Mouse (Mus musculus) megakaryocyte, embryonic 14.5 days (primary cell): ENCODE data around the gene Col25a1. TPM values are rescaled to one million over a fixed set of nuclear protein-coding genes. Genes with fewer than 3 reads are reported as not detected.

Experiments used
- H3K27me3 ChIP-seq: replicated peaks from 2 replicates; pipeline ENCODE3; 2012; ENCODE audit warnings: inconsistent platforms
- H3K36me3 ChIP-seq: replicated peaks from 2 replicates; pipeline ENCODE3; 2012; ENCODE audit warnings: low read length, inconsistent platforms, mixed read lengths
- H3K4me1 ChIP-seq: 2 replicates; pipeline ENCODE4 v1.6.1; 2012; ENCODE audit warnings: inconsistent platforms
- H3K4me3 ChIP-seq: replicated peaks from 2 replicates; pipeline ENCODE3; 2012; ENCODE audit warnings: moderate library complexity, mild to moderate bottlenecking, inconsistent platforms
- H3K9me3 ChIP-seq: 2 replicates; pipeline ENCODE4 v1.6.1; 2012; ENCODE audit warnings: inconsistent platforms
- FLI1 ChIP-seq: IDR thresholded peaks from 2 replicates; pipeline ENCODE4 v1.6.1; 2012; ENCODE audit warnings: low read length, inconsistent platforms, mixed read lengths
- GATA1 ChIP-seq: IDR thresholded peaks from 3 replicates; pipeline ENCODE4 v1.6.1; 2012; ENCODE audit warnings: mixed read lengths, low read length, inconsistent platforms, borderline replicate concordance
- polyA plus RNA-seq: library from polyadenylated mRNA; stranded (reverse); fragments of >175 nt; gene quantifications from 2 replicates; pipeline ENCODE4 v1.2.3, GENCODE M21; 2012; ENCODE audit warnings: low replicate concordance; ENCODE audit not compliant: insufficient read depth

Gene Col25a1
- polyA plus RNA-seq, 1 experiment = 0.06 TPM

DNA sequence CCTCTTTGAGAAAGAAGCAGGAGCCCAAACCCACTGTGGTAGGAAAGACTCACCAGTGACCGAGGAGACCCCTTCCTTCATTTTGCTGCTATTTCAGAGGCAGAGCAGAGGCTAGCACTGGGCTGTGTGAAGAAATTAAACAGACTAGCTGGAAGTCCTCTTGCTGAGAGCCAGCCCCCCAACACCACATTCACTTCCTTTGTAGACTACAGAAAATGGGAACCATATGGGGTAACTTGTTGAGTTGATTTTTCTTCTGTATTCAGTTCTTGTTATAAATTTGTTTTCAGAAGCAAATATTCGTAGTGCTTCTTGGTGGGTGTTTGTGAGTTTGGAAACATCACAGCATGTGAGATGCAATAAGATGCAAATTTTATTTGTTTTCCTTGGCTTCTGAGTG is 142.6 kb downstream of the Col25a1 start:
- no peaks in the 10 kb centered on the region for H3K27me3 ChIP-seq
- H3K9me3 ChIP-seq = peaks cover 31% of the 10 kb centered on the region
- TF ChIP-seq GATA1 = no peak
- TF ChIP-seq FLI1 = no peak
- H3K36me3 ChIP-seq = no peaks in the 10 kb centered on the region
- H3K4me1 ChIP-seq = no peaks in the 10 kb centered on the region
- H3K4me3 ChIP-seq = no peak overlapping the region

DNA sequence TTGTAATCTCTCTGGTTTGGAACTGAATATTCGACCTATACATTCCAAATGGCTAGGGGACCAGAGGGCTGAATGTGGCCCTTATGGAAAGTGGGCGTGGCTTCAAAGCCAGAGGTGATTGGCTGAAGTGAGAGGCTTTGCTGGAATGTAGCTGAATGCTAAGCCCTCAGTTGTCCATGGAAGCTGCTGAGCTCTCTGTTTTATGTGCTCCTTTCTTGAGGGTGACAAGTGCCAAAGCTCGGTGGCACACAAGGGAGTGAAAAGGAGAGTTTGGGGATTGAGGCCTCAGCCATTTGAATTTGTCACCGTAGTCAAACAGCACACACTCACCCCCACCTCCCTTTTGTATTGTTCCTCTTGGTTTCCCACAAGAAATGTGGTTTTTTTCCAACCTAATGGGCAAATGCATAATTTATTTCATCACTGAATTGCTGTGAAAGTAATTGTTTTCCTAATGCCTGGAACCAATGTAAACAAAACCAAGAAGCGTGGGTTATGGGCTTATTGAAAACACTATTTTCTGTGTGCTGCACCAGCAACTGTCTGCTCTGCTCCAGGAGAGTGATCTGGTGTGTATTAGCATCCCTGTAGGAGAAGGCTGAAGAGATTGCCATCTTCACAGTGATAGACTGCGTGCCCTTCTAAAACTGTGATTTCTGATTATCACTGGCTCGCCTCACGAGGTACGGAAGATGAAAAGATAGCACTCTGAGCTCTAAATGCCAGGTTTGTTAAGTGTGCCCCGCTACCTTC is 147.2 kb downstream of the Col25a1 start:
- Histone ChIP-seq H3K4me3 (no peak overlapping the region), H3K9me3 (peaks cover 16% of the 10 kb centered on the region), H3K27me3 (no peaks in the 10 kb centered on the region), H3K4me1 (no peaks in the 10 kb centered on the region), H3K36me3 (no peaks in the 10 kb centered on the region)
- TF ChIP-seq GATA1 (no peak), FLI1 (no peak)

DNA sequence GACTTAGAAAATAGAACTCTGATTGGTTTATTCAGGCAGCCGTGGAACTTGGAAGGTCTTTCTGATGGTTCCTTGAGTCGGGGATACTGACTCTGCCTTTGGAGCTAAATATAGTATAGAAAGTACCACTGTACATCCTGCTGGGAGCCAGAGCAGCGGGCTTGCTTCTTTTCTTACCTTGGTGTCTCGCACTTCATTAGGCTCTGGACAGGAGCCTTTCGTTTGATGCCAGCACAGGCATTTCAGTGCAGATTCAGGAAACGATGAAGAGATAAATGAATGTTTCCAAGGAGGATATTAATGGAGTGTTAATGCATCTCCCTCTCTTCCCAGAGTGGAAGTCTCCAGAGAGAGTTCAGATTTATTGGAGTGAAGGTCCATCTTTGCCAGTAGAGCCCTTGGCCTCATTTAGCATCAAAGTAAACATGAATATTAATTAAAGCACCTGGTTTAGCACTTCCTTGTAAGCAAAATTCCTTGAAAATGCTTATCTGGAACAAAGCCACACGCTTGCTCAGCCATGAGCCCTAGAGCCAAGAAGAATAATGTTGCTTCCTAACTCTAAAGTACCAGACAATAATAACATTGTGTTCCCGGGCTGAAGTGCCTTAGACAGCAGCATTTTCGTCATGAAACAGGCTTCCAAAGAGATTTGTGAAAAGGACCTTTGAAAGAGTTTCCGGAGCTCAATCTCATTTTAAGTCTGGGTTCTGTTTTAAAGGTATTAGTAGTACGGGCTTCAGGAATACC is 151.9 kb downstream of the Col25a1 start:
- Histone ChIP-seq H3K9me3 (peaks cover 15% of the 10 kb centered on the region), H3K27me3 (no peaks in the 10 kb centered on the region)
- TF ChIP-seq FLI1 (no peak), GATA1 (no peak)

DNA sequence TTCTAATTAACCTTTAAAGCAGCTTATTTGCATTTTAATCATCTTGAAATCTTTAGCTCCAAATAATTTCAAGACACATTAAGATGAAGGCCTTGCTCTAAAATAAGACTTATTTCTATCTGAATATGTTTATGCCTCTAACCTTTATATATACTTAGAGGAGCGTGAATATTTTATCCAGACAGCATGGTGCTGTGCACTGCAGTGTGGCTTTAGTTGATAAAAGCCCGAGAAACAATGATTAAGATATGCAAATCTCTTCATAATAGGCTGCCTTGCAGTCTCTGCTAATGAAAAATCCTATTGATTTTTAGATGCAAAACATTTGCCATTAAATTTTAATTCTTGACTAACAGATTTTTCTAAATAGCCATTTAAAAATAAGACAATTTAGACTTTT is 156.8 kb downstream of the Col25a1 start:
- Histone ChIP-seq H3K36me3 (no peaks in the 10 kb centered on the region), H3K4me3 (no peak overlapping the region), H3K27me3 (no peaks in the 10 kb centered on the region), H3K9me3 (peaks cover 19% of the 10 kb centered on the region), H3K4me1 (no peaks in the 10 kb centered on the region)
- TF ChIP-seq FLI1 = no peak
- no peak for TF ChIP-seq GATA1

More for the DNA sequence above, 151.9 kb downstream of the Col25a1 start:
- Histone ChIP-seq H3K4me3 (no peak overlapping the region), H3K4me1 (no peaks in the 10 kb centered on the region), H3K36me3 (no peaks in the 10 kb centered on the region)

DNA sequence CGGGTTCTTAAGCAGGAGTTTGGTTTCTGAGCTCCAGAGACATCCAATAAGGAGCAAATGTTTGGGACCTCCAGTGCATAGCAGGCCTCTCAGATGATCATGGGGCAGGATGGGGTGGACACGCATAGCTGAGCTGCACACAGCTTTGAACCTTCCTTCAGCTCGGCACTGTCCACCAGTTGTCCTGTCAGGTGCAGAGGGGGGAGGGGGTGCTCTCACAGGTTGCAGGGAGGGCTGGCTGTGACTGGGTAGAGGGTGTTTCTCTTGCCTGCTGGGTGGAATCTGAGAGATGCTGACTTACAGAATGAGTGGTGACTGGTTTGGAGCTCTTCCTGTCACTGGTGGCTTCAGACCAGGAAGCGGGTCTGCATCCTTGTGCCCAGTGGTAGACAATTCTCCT is 157.5 kb downstream of the Col25a1 start:
- peak overlapping the region; percentile 8 for H3K4me3 ChIP-seq
- no peaks in the 10 kb centered on the region for H3K4me1 ChIP-seq
- H3K36me3 ChIP-seq = no peaks in the 10 kb centered on the region
- H3K9me3 ChIP-seq = peaks cover 19% of the 10 kb centered on the region
- TF ChIP-seq GATA1 = no peak
- no peak for TF ChIP-seq FLI1
- H3K27me3 ChIP-seq = no peaks in the 10 kb centered on the region

DNA sequence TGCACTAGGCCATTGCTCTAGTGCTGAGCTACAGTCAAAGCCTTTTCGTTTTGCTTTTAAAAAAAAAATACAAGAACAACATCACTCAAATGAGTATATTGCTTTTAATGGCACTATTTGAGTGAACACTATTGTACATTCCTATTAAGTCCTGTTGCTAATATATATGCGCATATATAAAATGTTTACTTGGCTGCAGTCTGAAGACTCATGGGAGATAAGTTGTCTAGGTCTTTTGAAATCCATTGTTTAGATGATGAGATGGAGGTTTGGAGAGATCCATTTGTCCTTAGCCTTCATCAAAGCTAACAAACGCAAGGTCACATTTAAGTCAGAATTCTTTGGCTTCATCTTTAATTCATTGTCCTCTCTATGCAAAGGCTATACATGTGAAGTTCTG is 157.9 kb downstream of the Col25a1 start:
- Histone ChIP-seq H3K27me3 (no peaks in the 10 kb centered on the region), H3K9me3 (peaks cover 22% of the 10 kb centered on the region), H3K36me3 (no peaks in the 10 kb centered on the region), H3K4me3 (no peak overlapping the region), H3K4me1 (no peaks in the 10 kb centered on the region)
- no peak for TF ChIP-seq GATA1
- no peak for TF ChIP-seq FLI1

DNA sequence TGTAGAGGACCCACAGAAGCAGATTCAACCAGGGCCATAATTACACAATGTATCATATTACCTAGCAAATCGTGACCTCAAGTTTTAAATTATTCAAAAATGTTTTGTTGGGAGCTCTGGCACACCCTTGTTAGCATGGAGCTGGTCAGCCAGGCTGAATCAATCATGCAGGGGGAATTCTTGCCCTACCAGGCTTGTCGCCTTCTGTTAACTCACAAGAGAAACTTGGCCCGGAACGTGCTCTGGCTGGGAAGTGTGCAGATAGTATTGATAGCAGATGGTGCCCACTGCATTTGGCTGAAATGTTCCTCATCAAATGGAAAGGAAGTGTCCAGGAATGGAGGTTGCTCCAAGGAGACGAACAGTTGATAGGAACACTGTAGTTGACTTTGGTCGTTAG is 158.9 kb downstream of the Col25a1 start:
- H3K36me3 ChIP-seq = no peaks in the 10 kb centered on the region
- H3K27me3 ChIP-seq = no peaks in the 10 kb centered on the region
- no peak overlapping the region for H3K4me3 ChIP-seq
- no peaks in the 10 kb centered on the region for H3K4me1 ChIP-seq
- peaks cover 29% of the 10 kb centered on the region for H3K9me3 ChIP-seq
- TF ChIP-seq GATA1 (no peak), FLI1 (no peak)

DNA sequence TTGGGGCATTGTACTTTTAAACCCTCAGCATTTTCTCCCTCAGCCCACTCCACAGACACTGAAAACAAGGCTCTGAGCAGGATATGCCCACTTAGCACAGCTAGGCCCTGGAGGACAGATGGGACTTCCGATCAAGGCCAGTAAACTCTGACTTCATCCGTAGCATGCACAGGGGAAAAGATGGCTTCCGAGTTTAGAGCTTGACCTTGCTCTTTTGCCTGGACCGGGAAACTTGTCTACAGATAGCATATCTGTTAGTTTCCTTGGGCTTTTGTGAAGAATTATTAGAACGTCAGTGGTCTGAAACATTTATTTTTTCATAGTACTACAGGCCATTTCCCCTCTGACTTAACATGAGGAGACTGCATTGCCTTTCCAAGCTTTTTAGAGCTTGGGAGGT is 159.4 kb downstream of the Col25a1 start:
- Histone ChIP-seq H3K4me3 (no peak overlapping the region), H3K4me1 (no peaks in the 10 kb centered on the region), H3K36me3 (no peaks in the 10 kb centered on the region), H3K27me3 (no peaks in the 10 kb centered on the region), H3K9me3 (peaks cover 33% of the 10 kb centered on the region)
- TF ChIP-seq FLI1 = no peak
- no peak for TF ChIP-seq GATA1

DNA sequence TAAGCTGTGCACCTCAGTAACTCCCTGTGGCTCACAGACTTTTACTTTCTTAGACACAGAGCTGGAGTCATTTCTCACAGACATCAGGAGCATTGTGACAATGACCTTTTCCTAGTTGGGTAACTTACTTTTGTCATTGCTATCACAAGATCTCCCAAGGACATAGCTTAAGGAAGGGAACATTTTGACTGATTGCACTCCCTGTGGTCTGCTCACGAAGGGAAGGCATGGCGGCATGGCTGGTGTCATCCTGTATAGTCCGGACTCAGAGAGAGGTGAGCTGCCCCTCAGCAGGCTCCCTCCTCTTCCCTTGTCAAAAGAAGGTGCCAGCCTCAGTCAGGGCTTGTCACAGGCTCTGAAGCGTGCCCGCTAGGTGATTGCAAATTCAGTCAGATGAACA is 160.6 kb downstream of the Col25a1 start:
- H3K4me3 ChIP-seq = no peak overlapping the region
- H3K36me3 ChIP-seq = no peaks in the 10 kb centered on the region
- peaks cover 33% of the 10 kb centered on the region for H3K9me3 ChIP-seq
- no peaks in the 10 kb centered on the region for H3K4me1 ChIP-seq
- TF ChIP-seq FLI1 (no peak), GATA1 (no peak)
- H3K27me3 ChIP-seq = no peaks in the 10 kb centered on the region

DNA sequence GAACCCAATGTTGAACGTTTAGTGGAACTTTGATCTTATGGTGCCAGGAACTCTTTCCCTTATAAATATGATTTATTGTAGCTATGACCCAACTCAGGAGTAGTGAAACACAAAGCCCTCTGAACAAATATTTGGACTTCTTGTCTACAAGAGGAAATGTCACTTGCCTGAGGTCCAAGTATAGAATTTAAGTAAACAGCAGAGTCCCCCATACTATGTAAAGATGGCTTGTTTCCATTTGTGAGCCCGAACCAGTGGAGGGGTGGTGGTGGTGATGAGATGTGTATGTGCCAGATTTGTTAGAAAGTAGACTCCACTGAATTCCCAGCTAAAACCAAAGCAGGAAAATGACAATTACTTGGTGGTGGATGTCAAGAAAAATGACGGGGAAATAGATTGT is 169.2 kb downstream of the Col25a1 start:
- no peak overlapping the region for H3K4me3 ChIP-seq
- no peak for TF ChIP-seq GATA1
- no peak for TF ChIP-seq FLI1
- peaks cover 12% of the 10 kb centered on the region for H3K9me3 ChIP-seq
- no peaks in the 10 kb centered on the region for H3K4me1 ChIP-seq
- no peaks in the 10 kb centered on the region for H3K27me3 ChIP-seq
- no peaks in the 10 kb centered on the region for H3K36me3 ChIP-seq
